14 mouse cellular contexts compared by ENCODE assay signal in the genomic region with DNA sequence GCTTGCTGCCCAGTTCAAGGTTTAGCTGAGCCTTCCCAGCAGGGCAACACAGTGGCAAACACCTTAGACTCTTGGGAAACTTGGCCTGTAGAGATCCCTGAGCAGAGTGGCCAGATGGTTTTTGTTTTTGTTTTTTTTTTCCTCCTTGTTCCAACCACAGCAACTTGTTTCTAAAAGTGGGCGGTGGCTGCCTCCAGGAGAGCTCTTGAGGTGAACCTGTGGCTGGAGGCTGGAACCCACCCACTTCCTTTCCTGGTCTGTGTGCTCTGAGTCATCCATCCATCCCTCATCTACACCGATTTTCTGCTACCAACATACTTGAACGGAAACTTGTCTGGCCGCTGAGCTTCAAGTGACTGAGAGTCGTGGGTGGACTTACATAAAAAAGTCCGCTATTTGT.
DNase-seq lines count a peak whose midpoint lies in the region; ATAC-seq and TF ChIP-seq lines count a peak whose summit lies in the region.
"Had no signal": no experiment of that assay in that cellular context is flagged by ENCODE, and none has a peak within 500 bp of the region (broad histone marks: within the 10 kb centered on the region; RNA-seq: fewer than 3 reads in every experiment).

No protein-coding gene starts in this region.

- H3K9ac ChIP-seq in embryonic facial prominence, embryonic 14.5 days (ENCODE audit: low read depth, low read length) = no peak overlapping the region
- H3K9ac ChIP-seq in lung, postnatal 0 days (replicated peaks; ENCODE audit: low read depth) = no peak overlapping the region
- H3K9ac ChIP-seq: embryonic facial prominence, embryonic 12.5 days; lung, embryonic 15.5 days had no signal

- H3K9me3 ChIP-seq in embryonic facial prominence, embryonic 14.5 days (ENCODE audit: control insufficient read depth, low read length) = no peaks in the 10 kb centered on the region
- H3K9me3 ChIP-seq in embryonic facial prominence, embryonic 10.5 days = no peaks in the 10 kb centered on the region
- H3K9me3 ChIP-seq in lung, postnatal 0 days (ENCODE audit: low read length) = no peaks in the 10 kb centered on the region
- H3K9me3 ChIP-seq: embryonic facial prominence, embryonic 12.5 days; lung, embryonic 15.5 days had no signal

- H3K27me3 ChIP-seq in embryonic facial prominence, embryonic 14.5 days (replicated peaks; ENCODE audit: control insufficient read depth, insufficient read depth, low read length) = no peaks in the 10 kb centered on the region
- peaks cover 6% of the 10 kb centered on the region; the same call in 1 of the 2 replicates for H3K27me3 ChIP-seq in embryonic facial prominence, embryonic 10.5 days (replicated peaks; ENCODE audit: low read depth, poor library complexity, severe bottlenecking)
- H3K27me3 ChIP-seq in lung, postnatal 0 days (replicated peaks; ENCODE audit: insufficient read depth, low read length) = no peaks in the 10 kb centered on the region
- H3K27me3 ChIP-seq: embryonic facial prominence, embryonic 12.5 days; lung, embryonic 15.5 days had no signal

- H3K27ac ChIP-seq in embryonic facial prominence, embryonic 14.5 days (replicated peaks; ENCODE audit: low read depth, low read length) = no peak overlapping the region
- H3K27ac ChIP-seq in embryonic facial prominence, embryonic 10.5 days (replicated peaks) = no peak overlapping the region
- H3K27ac ChIP-seq in lung, postnatal 0 days (ENCODE audit: low read length) = no peak overlapping the region
- H3K27ac ChIP-seq: embryonic facial prominence, embryonic 12.5 days; lung, embryonic 15.5 days had no signal

- H3K4me1 ChIP-seq in embryonic facial prominence, embryonic 14.5 days (ENCODE audit: control insufficient read depth, insufficient read depth, low read length) = no peaks in the 10 kb centered on the region; the same call in 1 of the 2 replicates
- 0 out of 2 replicates have a peak, but pooled peaks cover 12% of the 10 kb centered on the region for H3K4me1 ChIP-seq in embryonic facial prominence, embryonic 10.5 days
- no peaks in the 10 kb centered on the region for H3K4me1 ChIP-seq in lung, postnatal 0 days (ENCODE audit: insufficient read depth, low read depth, low read length)
- H3K4me1 ChIP-seq: embryonic facial prominence, embryonic 12.5 days had no signal

- H3K4me2 ChIP-seq in embryonic facial prominence, embryonic 14.5 days (ENCODE audit: low read depth, low read length) = no peak overlapping the region
- H3K4me2 ChIP-seq in lung, postnatal 0 days (replicated peaks; ENCODE audit: low read depth, low read length) = no peak overlapping the region
- H3K4me2 ChIP-seq: embryonic facial prominence, embryonic 12.5 days; heart, embryonic 11.5 days; lung, embryonic 15.5 days had no signal

- peak; percentile 71 for TF ChIP-seq EP300 in lung, postnatal 0 days (IDR thresholded peaks at IDR 0.05)

- ATAC-seq in embryonic facial prominence, embryonic 14.5 days (ENCODE audit: low read depth) = no peak
- peak; percentile 94 for ATAC-seq in lung, postnatal 0 days
- ATAC-seq: hindbrain, embryonic 16.5 days had no signal

- TF ChIP-seq CTCF in lung, postnatal 0 days (IDR thresholded peaks at IDR 0.05) = no peak

- no peak overlapping the region for H3K4me3 ChIP-seq in embryonic facial prominence, embryonic 14.5 days (ENCODE audit: low read depth, low read length)
- no peak overlapping the region for H3K4me3 ChIP-seq in embryonic facial prominence, embryonic 10.5 days
- no peak overlapping the region for H3K4me3 ChIP-seq in lung, postnatal 0 days (ENCODE audit: low read depth, low read length)
- H3K4me3 ChIP-seq: embryonic facial prominence, embryonic 12.5 days; lung, embryonic 15.5 days had no signal

- DNase-seq in embryonic facial prominence, embryonic 14.5 days (ENCODE audit: low spot score) = peak; percentile 27
- no peak for DNase-seq in embryonic facial prominence, embryonic 10.5 days (ENCODE audit: low spot score)
- peak; percentile 46 for DNase-seq in urinary bladder, postnatal 14 days (ENCODE audit: low spot score)
- DNase-seq in urinary bladder, adult 2 months (ENCODE audit: low spot score) = no peak
- DNase-seq in lung, postnatal 0 days (ENCODE audit: low spot score) = peak; percentile 91
- peak; percentile 22 for DNase-seq in telencephalon, adult 2 months (ENCODE audit: low read depth, low spot score)
- DNase-seq in layer of hippocampus, postnatal 25 days (ENCODE audit: extremely low spot score in 1 of 2, low spot score in 1 of 2) = no peak
- no peak for DNase-seq in adrenal gland, adult (ENCODE audit: inconsistent age in 2 of 2, low spot score in 1 of 2)
- DNase-seq: B cell, adult 2 months; kidney, postnatal 25 days had no signal

- H3K36me3 ChIP-seq in embryonic facial prominence, embryonic 14.5 days (ENCODE audit: control insufficient read depth, insufficient read depth, low read length) = no peaks in the 10 kb centered on the region
- H3K36me3 ChIP-seq in embryonic facial prominence, embryonic 10.5 days (replicated peaks) = no peaks in the 10 kb centered on the region
- H3K36me3 ChIP-seq in lung, postnatal 0 days (ENCODE audit: insufficient read depth, low read length) = no peaks in the 10 kb centered on the region
- H3K36me3 ChIP-seq: embryonic facial prominence, embryonic 12.5 days; lung, embryonic 15.5 days had no signal

- WGBS in embryonic facial prominence, embryonic 14.5 days = 67% methylated on average over 6 of the region's 6 CpGs
- WGBS in embryonic facial prominence, embryonic 10.5 days = 70% methylated on average over 6 of the region's 6 CpGs
- 46% methylated on average over 6 of the region's 6 CpGs for WGBS in lung, postnatal 0 days

Comparison
In these comparisons a context has a peak if more than half of its experiments do, and no peak if none do; other contexts are left out.
1. DNase-seq: peak in embryonic facial prominence, embryonic 14.5 days (single experiment), urinary bladder, postnatal 14 days (single experiment), lung, postnatal 0 days (single experiment) and telencephalon, adult 2 months (single experiment); none in embryonic facial prominence, embryonic 10.5 days (single experiment), urinary bladder, adult 2 months (single experiment), layer of hippocampus, postnatal 25 days (0 of 2) and adrenal gland, adult (0 of 2).